Mouse (Mus musculus) midbrain, embryonic 15.5 days (tissue): ENCODE measurements around the gene Ccr9. TPM values are rescaled to one million over a fixed set of nuclear protein-coding genes. Genes with fewer than 3 reads are reported as not detected.
A peak's percentile ranks its signal among the peaks of the same experiment; 100 is the strongest.
"Not testable (repeated sequence)": the region's sequence is repeated elsewhere in the genome, so short reads cannot be mapped to it uniquely, and the experiment has no call there.

Experiments used
- ATAC-seq: fragments of 200-750 bp; cut with Nextera tagmentation; replicated peaks from 2 replicates; pipeline ENCODE4 v1.8.0; 2017; ENCODE audit warnings: moderate TSS enrichment
- H3K27ac ChIP-seq: fragments of 300-500 bp; sonication (generic); 2 replicates; pipeline ENCODE4 v1.5.1; 2015; ENCODE audit warnings: mild to moderate bottlenecking, inconsistent platforms
- H3K27me3 ChIP-seq: fragments of 300-500 bp; sonication (generic); replicated peaks from 2 replicates; pipeline ENCODE4 v1.6.1; 2015; ENCODE audit warnings: inconsistent platforms
- H3K36me3 ChIP-seq: fragments of 300-500 bp; sonication (generic); replicated peaks from 2 replicates; pipeline ENCODE4 v1.6.1; 2015; ENCODE audit warnings: inconsistent platforms
- H3K4me1 ChIP-seq: fragments of 300-500 bp; sonication (generic); 2 replicates; pipeline ENCODE4 v1.6.1; 2015; ENCODE audit warnings: inconsistent platforms
- H3K4me2 ChIP-seq: fragments of 300-500 bp; sonication (generic); 2 replicates; pipeline ENCODE4 v1.6.1; 2015; ENCODE audit warnings: inconsistent platforms, mild to moderate bottlenecking, moderate library complexity
- H3K4me3 ChIP-seq: fragments of 300-500 bp; sonication (generic); 2 replicates; pipeline ENCODE4 v1.5.1; 2015; ENCODE audit warnings: mild to moderate bottlenecking, inconsistent platforms
- H3K9ac ChIP-seq: fragments of 300-500 bp; sonication (generic); 2 replicates; pipeline ENCODE4 v1.6.1; 2015; ENCODE audit warnings: mild to moderate bottlenecking, inconsistent platforms
- H3K9me3 ChIP-seq: fragments of 300-500 bp; sonication (generic); 2 replicates; pipeline ENCODE4 v1.6.1; 2016; ENCODE audit warnings: inconsistent platforms
- WGBS: fragments of 180-500 bp; shearing (Covaris S2); methylation state at CpG from one replicate; pipeline ENCODE4 v1.1.7; 2015; ENCODE audit warnings: mixed read lengths; 5-methylcytosine and 5-hydroxymethylcytosine counted together
- polyA plus RNA-seq: library from polyadenylated mRNA; unstranded; fragments of >200 nt; fragmentation: Nextera tagmentation; extraction: Ambion mirVana; gene quantifications from 2 replicates; pipeline ENCODE4 v1.2.1, GENCODE M21; 2015

The Ccr9 gene
- polyA plus RNA-seq, 1 experiment from 2014 or later: 0.59 TPM

GRCm38 (mm10) chr9:123766996-123767395 lies 88.8 kb downstream of the Ccr9 start:
- Histone ChIP-seq H3K4me1 (no peaks in the 10 kb centered on the region), H3K27ac (no peak overlapping the region), H3K9me3 (no peaks in the 10 kb centered on the region), H3K27me3 (no peaks in the 10 kb centered on the region), H3K4me2 (no peak overlapping the region), H3K36me3 (no peaks in the 10 kb centered on the region), H3K9ac (no peak overlapping the region), H3K4me3 (no peak overlapping the region)
- WGBS: 87% methylated on average over 3 of the region's 3 CpGs
- ATAC-seq: no peak

GRCm38 (mm10) chr9:123768443-123768842 lies 90.2 kb downstream of the Ccr9 start:
- Histone ChIP-seq H3K9ac (no peak overlapping the region), H3K27me3 (no peaks in the 10 kb centered on the region), H3K27ac (no peak overlapping the region), H3K36me3 (no peaks in the 10 kb centered on the region), H3K4me1 (no peaks in the 10 kb centered on the region), H3K9me3 (no peaks in the 10 kb centered on the region), H3K4me2 (no peak overlapping the region), H3K4me3 (no peak overlapping the region)
- 53% methylated on average over 1 of the region's 1 CpGs for WGBS
- no peak for ATAC-seq

GRCm38 (mm10) chr9:123769532-123769931 lies 91.3 kb downstream of the Ccr9 start:
- H3K4me2 ChIP-seq: no peak overlapping the region
- H3K27me3 ChIP-seq: no peaks in the 10 kb centered on the region
- H3K36me3 ChIP-seq: no peaks in the 10 kb centered on the region
- no peaks in the 10 kb centered on the region for H3K4me1 ChIP-seq
- no peak overlapping the region for H3K4me3 ChIP-seq
- H3K9me3 ChIP-seq: no peaks in the 10 kb centered on the region
- WGBS: 59% methylated on average over 6 of the region's 6 CpGs
- H3K27ac ChIP-seq: no peak overlapping the region
- no peak overlapping the region for H3K9ac ChIP-seq
- ATAC-seq: no peak

- H3K27ac ChIP-seq, H3K27me3 ChIP-seq, H3K4me1 ChIP-seq, H3K9ac ChIP-seq, H3K4me2 ChIP-seq, H3K4me3 ChIP-seq, H3K9me3 ChIP-seq, H3K36me3 ChIP-seq, ATAC-seq: not testable (repeated sequence)
- WGBS: 38% methylated on average over 2 of the region's 2 CpGs
Measured at GRCm38 (mm10) chr9:123773299-123773698, 95.1 kb downstream of the Ccr9 start.

GRCm38 (mm10) chr9:123788855-123789529 lies 110.8 kb downstream of the Ccr9 start:
- Histone ChIP-seq H3K4me3 (no peak overlapping the region), H3K9ac (no peak overlapping the region), H3K9me3 (0 out of 2 replicates have a peak, but pooled peaks cover 1% of the 10 kb centered on the region), H3K27ac (no peak overlapping the region), H3K4me2 (no peak overlapping the region), H3K36me3 (peaks cover 3% of the 10 kb centered on the region; the same call in 1 of the 2 replicates), H3K4me1 (no peaks in the 10 kb centered on the region), H3K27me3 (no peaks in the 10 kb centered on the region)
- WGBS: 84% methylated on average over 4 of the region's 4 CpGs
- ATAC-seq: no peak

GRCm38 (mm10) chr9:123796174-123796573 lies 117.9 kb downstream of the Ccr9 start:
- Histone ChIP-seq H3K4me3 (no peak overlapping the region), H3K27me3 (no peaks in the 10 kb centered on the region), H3K9ac (no peak overlapping the region), H3K4me1 (no peaks in the 10 kb centered on the region), H3K27ac (no peak overlapping the region), H3K9me3 (no peaks in the 10 kb centered on the region), H3K4me2 (no peak overlapping the region), H3K36me3 (peaks cover 10% of the 10 kb centered on the region; the same call in 1 of the 2 replicates)
- WGBS: 75% methylated on average over 3 of the region's 3 CpGs
- 0 out of 2 replicates have a peak, but pooled peaks have one; percentile 42 for ATAC-seq

- H3K4me3 ChIP-seq: no peak overlapping the region
- H3K4me2 ChIP-seq: no peak overlapping the region
- H3K27ac ChIP-seq: no peak overlapping the region
- no peaks in the 10 kb centered on the region for H3K4me1 ChIP-seq
- no peak overlapping the region for H3K9ac ChIP-seq
- H3K27me3 ChIP-seq: no peaks in the 10 kb centered on the region
- peaks cover 6% of the 10 kb centered on the region; the same call in 1 of the 2 replicates for H3K36me3 ChIP-seq
- H3K9me3 ChIP-seq: no peaks in the 10 kb centered on the region
- 96% methylated on average over 1 of the region's 1 CpGs for WGBS
- no peak for ATAC-seq
Measured at GRCm38 (mm10) chr9:123801527-123801926, 123.3 kb downstream of the Ccr9 start.

GRCm38 (mm10) chr9:123802421-123802820 lies 124.2 kb downstream of the Ccr9 start:
- WGBS: 96% methylated on average over 2 of the region's 2 CpGs
- ATAC-seq: no peak
- no peak overlapping the region for H3K4me2 ChIP-seq
- no peak overlapping the region for H3K9ac ChIP-seq
- H3K9me3 ChIP-seq: no peaks in the 10 kb centered on the region
- peaks cover 4% of the 10 kb centered on the region; the same call in 1 of the 2 replicates for H3K36me3 ChIP-seq
- no peaks in the 10 kb centered on the region for H3K27me3 ChIP-seq
- no peak overlapping the region for H3K4me3 ChIP-seq
- H3K4me1 ChIP-seq: no peaks in the 10 kb centered on the region
- no peak overlapping the region for H3K27ac ChIP-seq

- ATAC-seq: no peak
- no peaks in the 10 kb centered on the region for H3K4me1 ChIP-seq
- H3K4me2 ChIP-seq: no peak overlapping the region
- H3K36me3 ChIP-seq: peaks cover 1% of the 10 kb centered on the region; the same call in 1 of the 2 replicates
- H3K27me3 ChIP-seq: no peaks in the 10 kb centered on the region
- no peak overlapping the region for H3K9ac ChIP-seq
- no peaks in the 10 kb centered on the region for H3K9me3 ChIP-seq
- H3K4me3 ChIP-seq: no peak overlapping the region
- no peak overlapping the region for H3K27ac ChIP-seq
Measured at GRCm38 (mm10) chr9:123802896-123803295, 124.7 kb downstream of the Ccr9 start.

GRCm38 (mm10) chr9:123805241-123805640 lies 127.0 kb downstream of the Ccr9 start:
- Histone ChIP-seq H3K27me3 (no peaks in the 10 kb centered on the region), H3K9ac (no peak overlapping the region), H3K36me3 (no peaks in the 10 kb centered on the region), H3K9me3 (no peaks in the 10 kb centered on the region), H3K4me1 (no peaks in the 10 kb centered on the region), H3K4me3 (no peak overlapping the region), H3K4me2 (no peak overlapping the region), H3K27ac (no peak overlapping the region)
- WGBS: 96% methylated on average over 2 of the region's 2 CpGs
- no peak for ATAC-seq

- no peaks in the 10 kb centered on the region for H3K4me1 ChIP-seq
- H3K27me3 ChIP-seq: no peaks in the 10 kb centered on the region
- 91% methylated on average over 5 of the region's 5 CpGs for WGBS
- H3K9ac ChIP-seq: no peak within 1 kb of the TSS
- no peaks in the 10 kb centered on the region for H3K9me3 ChIP-seq
- H3K27ac ChIP-seq: no peak within 1 kb of the TSS
- H3K4me2 ChIP-seq: no peak within 1 kb of the TSS
- ATAC-seq: no peak
- no peaks in the 10 kb centered on the region for H3K36me3 ChIP-seq
- no peak within 1 kb of the TSS for H3K4me3 ChIP-seq
Measured at GRCm38 (mm10) chr9:123806267-123806666, 128.0 kb downstream of the Ccr9 start, which contains the start of gene Cxcr6. Gene Cxcr6, plus strand, starts transcription at chr9:123806475.

GRCm38 (mm10) chr9:123808583-123808982 lies 130.3 kb downstream of the Ccr9 start:
- H3K9ac ChIP-seq: no peak overlapping the region
- ATAC-seq: no peak
- H3K27me3 ChIP-seq: no peaks in the 10 kb centered on the region
- WGBS: 85% methylated on average over 7 of the region's 7 CpGs
- H3K27ac ChIP-seq: no peak overlapping the region
- H3K4me1 ChIP-seq: no peaks in the 10 kb centered on the region
- H3K36me3 ChIP-seq: 0 out of 2 replicates have a peak, but pooled peaks cover 4% of the 10 kb centered on the region
- no peak overlapping the region for H3K4me2 ChIP-seq
- H3K9me3 ChIP-seq: no peaks in the 10 kb centered on the region
- no peak overlapping the region for H3K4me3 ChIP-seq

- H3K4me3 ChIP-seq: no peak overlapping the region
- no peak overlapping the region for H3K4me2 ChIP-seq
- H3K4me1 ChIP-seq: no peaks in the 10 kb centered on the region
- no peaks in the 10 kb centered on the region for H3K27me3 ChIP-seq
- H3K9me3 ChIP-seq: no peaks in the 10 kb centered on the region
- H3K36me3 ChIP-seq: 0 out of 2 replicates have a peak, but pooled peaks cover 4% of the 10 kb centered on the region
- H3K27ac ChIP-seq: no peak overlapping the region
- ATAC-seq: no peak
- WGBS: 97% methylated on average over 3 of the region's 3 CpGs
- H3K9ac ChIP-seq: no peak overlapping the region
Measured at GRCm38 (mm10) chr9:123811831-123812230, 133.6 kb downstream of the Ccr9 start.
